Mouse (Mus musculus): ENCODE data around the gene Zswim4. TPM values are rescaled to one million over a fixed set of nuclear protein-coding genes. Genes with fewer than 3 reads are reported as not detected.
"Not testable (repeated sequence)": the region's sequence is repeated elsewhere in the genome, so short reads cannot be mapped to it uniquely, and the experiment has no call there.

The Zswim4 gene
- polyA plus RNA-seq (2015; fragmentation: Nextera tagmentation; extraction: Ambion mirVana) = 16.2 and 22.2 TPM in 2 replicates

GRCm38 (mm10) chr8:84236998-84237473 is at the start of gene Zswim4:
Zswim4 (minus strand) TSS chr8:84237055.
- peak within 1 kb of the TSS; percentile 92 for H3K4me2 ChIP-seq (ENCODE audit: low read length)
- no peaks in the 10 kb centered on the region for H3K9me3 ChIP-seq (ENCODE audit: control insufficient read depth, low read length)
- H3K9ac ChIP-seq (ENCODE audit: low read depth, low read length) = peak within 1 kb of the TSS; percentile 97
- peaks cover 3% of the 10 kb centered on the region for H3K36me3 ChIP-seq (ENCODE audit: control insufficient read depth, insufficient read depth, low read length)
- no peaks in the 10 kb centered on the region for H3K27me3 ChIP-seq (replicated peaks; ENCODE audit: control insufficient read depth, insufficient read depth, low read length)
- WGBS = 0% methylated on average over 35 of the region's 35 CpGs
- peak; percentile 99 for ATAC-seq
- H3K27ac ChIP-seq (ENCODE audit: low read depth, low read length) = peak within 1 kb of the TSS; percentile 84
- peak within 1 kb of the TSS; percentile 88 for H3K4me3 ChIP-seq (ENCODE audit: low read length)
- peaks cover 15% of the 10 kb centered on the region for H3K4me1 ChIP-seq (ENCODE audit: control insufficient read depth, insufficient read depth, low read depth, low read length)

- H3K27ac ChIP-seq (ENCODE audit: low read depth, low read length); H3K4me3 ChIP-seq (ENCODE audit: low read length); H3K36me3 ChIP-seq (ENCODE audit: control insufficient read depth, insufficient read depth, low read length); H3K9me3 ChIP-seq (ENCODE audit: control insufficient read depth, low read length); H3K9ac ChIP-seq (ENCODE audit: low read depth, low read length); ATAC-seq; H3K4me2 ChIP-seq (ENCODE audit: low read length); H3K4me1 ChIP-seq (ENCODE audit: control insufficient read depth, insufficient read depth, low read depth, low read length); H3K27me3 ChIP-seq (replicated peaks; ENCODE audit: control insufficient read depth, insufficient read depth, low read length): not testable (repeated sequence)
- 60% methylated on average over 5 of the region's 5 CpGs for WGBS
Measured at GRCm38 (mm10) chr8:84285665-84286064, 48.8 kb upstream of the Zswim4 start.

- H3K36me3 ChIP-seq (ENCODE audit: control insufficient read depth, insufficient read depth, low read length) = no peaks in the 10 kb centered on the region
- H3K4me3 ChIP-seq (ENCODE audit: low read length) = no peak overlapping the region
- H3K9ac ChIP-seq (ENCODE audit: low read depth, low read length) = no peak overlapping the region
- H3K4me2 ChIP-seq (ENCODE audit: low read length) = no peak overlapping the region
- no peak overlapping the region for H3K27ac ChIP-seq (ENCODE audit: low read depth, low read length)
- no peak for ATAC-seq
- no peaks in the 10 kb centered on the region for H3K9me3 ChIP-seq (ENCODE audit: control insufficient read depth, low read length)
- no peaks in the 10 kb centered on the region for H3K4me1 ChIP-seq (ENCODE audit: control insufficient read depth, insufficient read depth, low read depth, low read length)
- no peaks in the 10 kb centered on the region for H3K27me3 ChIP-seq (replicated peaks; ENCODE audit: control insufficient read depth, insufficient read depth, low read length)
- 31% methylated on average over 9 of the region's 9 CpGs for WGBS
Measured at GRCm38 (mm10) chr8:84284608-84285063, 47.8 kb upstream of the Zswim4 start.

- no peak for ATAC-seq
- Histone ChIP-seq H3K4me3 (ENCODE audit: low read length) (no peak overlapping the region), H3K9me3 (ENCODE audit: control insufficient read depth, low read length) (no peaks in the 10 kb centered on the region), H3K36me3 (ENCODE audit: control insufficient read depth, insufficient read depth, low read length) (no peaks in the 10 kb centered on the region), H3K9ac (ENCODE audit: low read depth, low read length) (no peak overlapping the region), H3K4me1 (ENCODE audit: control insufficient read depth, insufficient read depth, low read depth, low read length) (no peaks in the 10 kb centered on the region), H3K27ac (ENCODE audit: low read depth, low read length) (no peak overlapping the region), H3K27me3 (replicated peaks; ENCODE audit: control insufficient read depth, insufficient read depth, low read length) (no peaks in the 10 kb centered on the region), H3K4me2 (ENCODE audit: low read length) (no peak overlapping the region)
- WGBS = 80% methylated on average over 10 of the region's 10 CpGs
Measured at GRCm38 (mm10) chr8:84280777-84281176, 43.9 kb upstream of the Zswim4 start.

GRCm38 (mm10) chr8:84276447-84276846 is 39.6 kb upstream of the Zswim4 start:
- no peak overlapping the region for H3K9ac ChIP-seq (ENCODE audit: low read depth, low read length)
- no peaks in the 10 kb centered on the region for H3K4me1 ChIP-seq (ENCODE audit: control insufficient read depth, insufficient read depth, low read depth, low read length)
- no peaks in the 10 kb centered on the region for H3K9me3 ChIP-seq (ENCODE audit: control insufficient read depth, low read length)
- no peak overlapping the region for H3K4me3 ChIP-seq (ENCODE audit: low read length)
- no peak for ATAC-seq
- WGBS = 62% methylated on average over 1 of the region's 1 CpGs
- H3K27me3 ChIP-seq (replicated peaks; ENCODE audit: control insufficient read depth, insufficient read depth, low read length) = no peaks in the 10 kb centered on the region
- no peaks in the 10 kb centered on the region for H3K36me3 ChIP-seq (ENCODE audit: control insufficient read depth, insufficient read depth, low read length)
- H3K27ac ChIP-seq (ENCODE audit: low read depth, low read length) = no peak overlapping the region
- no peak overlapping the region for H3K4me2 ChIP-seq (ENCODE audit: low read length)

GRCm38 (mm10) chr8:84273968-84274367 is 37.1 kb upstream of the Zswim4 start:
- Histone ChIP-seq H3K36me3 (ENCODE audit: control insufficient read depth, insufficient read depth, low read length) (no peaks in the 10 kb centered on the region), H3K4me2 (ENCODE audit: low read length) (no peak overlapping the region), H3K4me3 (ENCODE audit: low read length) (no peak overlapping the region), H3K9me3 (ENCODE audit: control insufficient read depth, low read length) (no peaks in the 10 kb centered on the region), H3K9ac (ENCODE audit: low read depth, low read length) (no peak overlapping the region), H3K4me1 (ENCODE audit: control insufficient read depth, insufficient read depth, low read depth, low read length) (peaks cover 7% of the 10 kb centered on the region), H3K27ac (ENCODE audit: low read depth, low read length) (no peak overlapping the region), H3K27me3 (replicated peaks; ENCODE audit: control insufficient read depth, insufficient read depth, low read length) (no peaks in the 10 kb centered on the region)
- no peak for ATAC-seq
- WGBS = 83% methylated on average over 3 of the region's 3 CpGs

GRCm38 (mm10) chr8:84272302-84272701 is 35.4 kb upstream of the Zswim4 start:
- Histone ChIP-seq H3K27me3 (replicated peaks; ENCODE audit: control insufficient read depth, insufficient read depth, low read length) (no peaks in the 10 kb centered on the region), H3K4me2 (ENCODE audit: low read length) (no peak overlapping the region), H3K9me3 (ENCODE audit: control insufficient read depth, low read length) (no peaks in the 10 kb centered on the region), H3K36me3 (ENCODE audit: control insufficient read depth, insufficient read depth, low read length) (no peaks in the 10 kb centered on the region), H3K4me1 (ENCODE audit: control insufficient read depth, insufficient read depth, low read depth, low read length) (peaks cover 7% of the 10 kb centered on the region), H3K4me3 (ENCODE audit: low read length) (no peak overlapping the region), H3K9ac (ENCODE audit: low read depth, low read length) (no peak overlapping the region), H3K27ac (ENCODE audit: low read depth, low read length) (no peak overlapping the region)
- ATAC-seq = no peak
- WGBS = 92% methylated on average over 4 of the region's 4 CpGs

- under 1% methylated on average over 44 of the region's 44 CpGs for WGBS
- Histone ChIP-seq H3K36me3 (ENCODE audit: control insufficient read depth, insufficient read depth, low read length) (peaks cover 7% of the 10 kb centered on the region), H3K27ac (ENCODE audit: low read depth, low read length) (peak within 1 kb of the TSS; percentile 66), H3K4me1 (ENCODE audit: control insufficient read depth, insufficient read depth, low read depth, low read length) (peaks cover 7% of the 10 kb centered on the region), H3K9me3 (ENCODE audit: control insufficient read depth, low read length) (no peaks in the 10 kb centered on the region), H3K4me3 (ENCODE audit: low read length) (peak within 1 kb of the TSS; percentile 54), H3K27me3 (replicated peaks; ENCODE audit: control insufficient read depth, insufficient read depth, low read length) (no peaks in the 10 kb centered on the region), H3K4me2 (ENCODE audit: low read length) (peak within 1 kb of the TSS; percentile 93), H3K9ac (ENCODE audit: low read depth, low read length) (peak within 1 kb of the TSS; percentile 77)
- ATAC-seq = peak; percentile 99
Measured at GRCm38 (mm10) chr8:84269950-84270773, 33.3 kb upstream of the Zswim4 start, which contains the start of gene Ccdc130. Ccdc130 (minus strand) TSS chr8:84270380.

GRCm38 (mm10) chr8:84261098-84261497 is 24.2 kb upstream of the Zswim4 start:
- WGBS = 94% methylated on average over 4 of the region's 4 CpGs
- no peak for ATAC-seq
- H3K9ac ChIP-seq (ENCODE audit: low read depth, low read length) = no peak overlapping the region
- H3K4me1 ChIP-seq (ENCODE audit: control insufficient read depth, insufficient read depth, low read depth, low read length) = peaks cover 12% of the 10 kb centered on the region
- H3K27me3 ChIP-seq (replicated peaks; ENCODE audit: control insufficient read depth, insufficient read depth, low read length) = no peaks in the 10 kb centered on the region
- no peak overlapping the region for H3K4me2 ChIP-seq (ENCODE audit: low read length)
- H3K4me3 ChIP-seq (ENCODE audit: low read length) = no peak overlapping the region
- H3K27ac ChIP-seq (ENCODE audit: low read depth, low read length) = no peak overlapping the region
- H3K36me3 ChIP-seq (ENCODE audit: control insufficient read depth, insufficient read depth, low read length) = peaks cover 39% of the 10 kb centered on the region
- H3K9me3 ChIP-seq (ENCODE audit: control insufficient read depth, low read length) = no peaks in the 10 kb centered on the region

All from hindbrain, embryonic 16.5 days (tissue).